Mouse (Mus musculus): Measurements from ENCODE around the gene Slc46a1.

Gene Slc46a1

GRCm38 (mm10) chr11:78465568-78466180, at the start of gene Slc46a1:
Gene Slc46a1 (plus strand): TSS chr11:78465697.
- peak; percentile 91 for DNase-seq

GRCm38 (mm10) chr11:78416854-78417253, 48.6 kb upstream of the Slc46a1 start:
- peak; percentile 90 for DNase-seq

- no peak for DNase-seq
Observed at GRCm38 (mm10) chr11:78420263-78420889, 45.1 kb upstream of the Slc46a1 start.

- DNase-seq, result no peak
Observed at GRCm38 (mm10) chr11:78421201-78422009, 44.1 kb upstream of the Slc46a1 start.

- DNase-seq, result peak; percentile 82
Observed at GRCm38 (mm10) chr11:78422055-78422819, 43.3 kb upstream of the Slc46a1 start, which contains the start of gene Slc13a2. Gene Slc13a2 (minus strand): TSS chr11:78422217.

- DNase-seq, result no peak
Observed at GRCm38 (mm10) chr11:78424352-78424751, 41.1 kb upstream of the Slc46a1 start.

- DNase-seq, result no peak
Observed at GRCm38 (mm10) chr11:78425572-78425971, 39.9 kb upstream of the Slc46a1 start.

GRCm38 (mm10) chr11:78427655-78428054, 37.8 kb upstream of the Slc46a1 start:
- peak; percentile 55 for DNase-seq

- no peak for DNase-seq
Observed at GRCm38 (mm10) chr11:78428309-78428708, 37.2 kb upstream of the Slc46a1 start.

- DNase-seq, result no peak
Observed at GRCm38 (mm10) chr11:78430195-78430878, 35.2 kb upstream of the Slc46a1 start.

- DNase-seq, result peak; percentile 71
Observed at GRCm38 (mm10) chr11:78431176-78431575, 34.3 kb upstream of the Slc46a1 start.

GRCm38 (mm10) chr11:78434052-78434451, 31.4 kb upstream of the Slc46a1 start:
- DNase-seq, result no peak

GRCm38 (mm10) chr11:78435776-78436349, 29.6 kb upstream of the Slc46a1 start:
- DNase-seq, result peak; percentile 50

GRCm38 (mm10) chr11:78437182-78437581, 28.3 kb upstream of the Slc46a1 start:
- DNase-seq, result no peak

GRCm38 (mm10) chr11:78438399-78438930, 27.0 kb upstream of the Slc46a1 start:
- DNase-seq, result no peak

GRCm38 (mm10) chr11:78443115-78443514, 22.4 kb upstream of the Slc46a1 start:
- DNase-seq, result no peak

GRCm38 (mm10) chr11:78447168-78447567, 18.3 kb upstream of the Slc46a1 start:
- no peak for DNase-seq

- DNase-seq, result no peak
Observed at GRCm38 (mm10) chr11:78448242-78448641, 17.3 kb upstream of the Slc46a1 start.

GRCm38 (mm10) chr11:78450337-78450736, 15.2 kb upstream of the Slc46a1 start:
- no peak for DNase-seq

GRCm38 (mm10) chr11:78453675-78454074, 11.8 kb upstream of the Slc46a1 start:
- DNase-seq, result peak; percentile 73

GRCm38 (mm10) chr11:78454276-78454675, 11.2 kb upstream of the Slc46a1 start:
- no peak for DNase-seq

GRCm38 (mm10) chr11:78455308-78455707, 10.2 kb upstream of the Slc46a1 start:
- DNase-seq, result peak; percentile 58
